Comparison of ENCODE assay signal across 8 mouse cellular contexts in the genomic region with DNA sequence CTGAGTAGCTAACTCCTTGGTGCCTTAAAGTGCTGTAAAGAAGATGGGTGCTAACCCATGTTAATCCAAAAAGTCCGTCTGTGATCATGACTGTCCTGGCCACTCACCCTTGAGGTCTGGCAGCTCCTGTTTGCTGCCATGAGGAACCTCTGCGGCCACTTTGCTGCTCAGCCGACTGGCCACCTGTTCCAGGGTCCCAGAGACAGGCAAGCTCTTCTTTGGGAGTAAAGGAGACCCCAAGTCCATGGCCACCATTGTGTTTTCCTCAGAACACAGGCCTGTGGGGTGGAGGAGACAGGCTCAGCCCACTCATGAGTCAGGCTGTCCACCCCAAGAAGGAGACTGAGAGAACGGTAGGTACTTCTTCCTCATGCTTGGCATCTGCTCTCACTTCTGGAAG. TPM values are rescaled to one million over a fixed set of nuclear protein-coding genes. Genes with fewer than 3 reads are reported as not detected.
DNase-seq lines count a peak whose midpoint lies in the region; ATAC-seq and TF ChIP-seq lines count a peak whose summit lies in the region.

No protein-coding gene starts in this region.

- intact Hi-C loops in left cerebral cortex, adult 2 months (cut with DNase I) = no loop called here

- ATAC-seq in hindbrain, embryonic 14.5 days (ENCODE audit: low FRiP score) = no peak
- ATAC-seq in midbrain, embryonic 11.5 days (ENCODE audit: low FRiP score) = no peak

- no peaks in the 10 kb centered on the region for H3K9me3 ChIP-seq in heart, embryonic 10.5 days
- H3K9me3 ChIP-seq in hindbrain, embryonic 14.5 days (ENCODE audit: control insufficient read depth, low read length) = no peaks in the 10 kb centered on the region
- no peaks in the 10 kb centered on the region for H3K9me3 ChIP-seq in midbrain, embryonic 11.5 days (ENCODE audit: control insufficient read depth, low read length)

- H3K36me3 ChIP-seq in heart, embryonic 10.5 days = peaks cover 53% of the 10 kb centered on the region
- peaks cover 68% of the 10 kb centered on the region for H3K36me3 ChIP-seq in hindbrain, embryonic 14.5 days (replicated peaks; ENCODE audit: control insufficient read depth, insufficient read depth)
- peaks cover 28% of the 10 kb centered on the region for H3K36me3 ChIP-seq in midbrain, embryonic 11.5 days (ENCODE audit: control insufficient read depth, insufficient read depth, low read length)

- H3K9ac ChIP-seq in hindbrain, embryonic 14.5 days = peak overlapping the region; percentile 94; the same call in 1 of the 2 replicates
- peak overlapping the region; percentile 94; the same call in 1 of the 2 replicates for H3K9ac ChIP-seq in midbrain, embryonic 11.5 days (ENCODE audit: low read length)

- peak; percentile 55 for DNase-seq in heart, embryonic 10.5 days (ENCODE audit: low spot score)
- no peak for DNase-seq in heart, adult 9 months (ENCODE audit: low spot score in 2 of 2)
- no peak for DNase-seq in hindbrain, embryonic 14.5 days (ENCODE audit: low spot score)
- DNase-seq in midbrain, embryonic 11.5 days (ENCODE audit: low spot score, missing footprints) = peak; percentile 62
- DNase-seq in layer of hippocampus, adult 9-11 months = no peak
- DNase-seq in thymus, postnatal 4 days = no peak
- DNase-seq in left cerebral cortex, adult 2 months (ENCODE audit: extremely low spot score in 1 of 2, low spot score in 2 of 2) = no peak

- no peaks in the 10 kb centered on the region for H3K27me3 ChIP-seq in heart, embryonic 10.5 days (ENCODE audit: insufficient read depth, poor library complexity, severe bottlenecking)
- no peaks in the 10 kb centered on the region for H3K27me3 ChIP-seq in hindbrain, embryonic 14.5 days (ENCODE audit: control insufficient read depth, insufficient read depth, low read length)
- H3K27me3 ChIP-seq in midbrain, embryonic 11.5 days (ENCODE audit: control insufficient read depth, insufficient read depth, low read length) = no peaks in the 10 kb centered on the region

- peaks cover 32% of the 10 kb centered on the region for H3K4me1 ChIP-seq in heart, embryonic 10.5 days
- H3K4me1 ChIP-seq in brown adipose tissue, adult 24 weeks (ENCODE audit: control insufficient read depth, insufficient read depth, insufficient read length, low read length) = peaks cover 8% of the 10 kb centered on the region
- peaks cover 13% of the 10 kb centered on the region for H3K4me1 ChIP-seq in hindbrain, embryonic 14.5 days (replicated peaks; ENCODE audit: control insufficient read depth, insufficient read depth, low read length)
- peaks cover 10% of the 10 kb centered on the region for H3K4me1 ChIP-seq in midbrain, embryonic 11.5 days (ENCODE audit: control insufficient read depth, insufficient read depth, low read length)

- H3K27ac ChIP-seq in heart, embryonic 10.5 days = no peak overlapping the region
- no peak overlapping the region for H3K27ac ChIP-seq in brown adipose tissue, adult 24 weeks (replicated peaks; ENCODE audit: low read depth, low read length)
- no peak overlapping the region for H3K27ac ChIP-seq in hindbrain, embryonic 14.5 days
- no peak overlapping the region for H3K27ac ChIP-seq in midbrain, embryonic 11.5 days (ENCODE audit: low read depth, low read length)
- no peak overlapping the region for H3K27ac ChIP-seq in left cerebral cortex, adult 2 months

- peak overlapping the region; percentile 91 for H3K4me3 ChIP-seq in heart, embryonic 10.5 days
- H3K4me3 ChIP-seq in brown adipose tissue, adult 24 weeks (ENCODE audit: insufficient read depth, low read depth, low read length) = peak overlapping the region; percentile 86; the same call in 1 of the 2 replicates
- peak overlapping the region; percentile 90; the same call in 1 of the 2 replicates for H3K4me3 ChIP-seq in hindbrain, embryonic 14.5 days (replicated peaks; ENCODE audit: low read length)
- H3K4me3 ChIP-seq in midbrain, embryonic 11.5 days (ENCODE audit: low read depth, low read length) = no peak overlapping the region; the same call in 1 of the 2 replicates
- H3K4me3 ChIP-seq in left cerebral cortex, adult 2 months = no peak overlapping the region

- TF ChIP-seq CTCF in left cerebral cortex, adult 2 months (IDR thresholded peaks at IDR 0.05) = no peak

- H3K4me2 ChIP-seq in hindbrain, embryonic 14.5 days (replicated peaks) = peak overlapping the region; percentile 56
- peak overlapping the region; percentile 48 for H3K4me2 ChIP-seq in midbrain, embryonic 11.5 days

- 87% methylated on average over 4 of the region's 4 CpGs for WGBS in heart, embryonic 10.5 days
- WGBS in hindbrain, embryonic 14.5 days = 90% methylated on average over 4 of the region's 4 CpGs
- WGBS in midbrain, embryonic 11.5 days = 84% methylated on average over 4 of the region's 4 CpGs

RNA-seq across cellular contexts. Expression of gene Akap8l, which starts 12.3 kb away (rescaled TPM):
- 84.7 and 88.6 TPM in 2 replicates for polyA plus RNA-seq in heart, embryonic 10.5 days (2016; fragmentation: Nextera tagmentation; extraction: Ambion mirVana)
- 23.0 and 27.9 TPM in 2 replicates for polyA plus RNA-seq in brown adipose tissue, adult 24 weeks (2012; ENCODE audit: insufficient read depth, insufficient read length, missing spikeins)
- polyA plus RNA-seq in hindbrain, embryonic 14.5 days (2014; fragmentation: Nextera tagmentation; extraction: Ambion mirVana) = 111 and 121 TPM in 2 replicates
- polyA plus RNA-seq in midbrain, embryonic 11.5 days (2014; fragmentation: Nextera tagmentation; extraction: Ambion mirVana) = 67.1 and 67.4 TPM in 2 replicates
- 100 to 1,000 TPM; 230 to 236 TPM for total RNA-seq in left cerebral cortex, adult 2 months (2021)

RNA-seq across cellular contexts. Expression of gene Wiz, which starts 26.6 kb away (rescaled TPM):
- polyA plus RNA-seq in heart, embryonic 10.5 days (2016; fragmentation: Nextera tagmentation; extraction: Ambion mirVana) = 17.9 and 21.8 TPM in 2 replicates
- 10.3 and 14.1 TPM in 2 replicates for polyA plus RNA-seq in brown adipose tissue, adult 24 weeks (2012; ENCODE audit: insufficient read depth, insufficient read length, missing spikeins)
- polyA plus RNA-seq in hindbrain, embryonic 14.5 days (2014; fragmentation: Nextera tagmentation; extraction: Ambion mirVana) = 45.9 and 47.5 TPM in 2 replicates
- polyA plus RNA-seq in midbrain, embryonic 11.5 days (2014; fragmentation: Nextera tagmentation; extraction: Ambion mirVana) = 33.7 and 36.9 TPM in 2 replicates
- total RNA-seq in left cerebral cortex, adult 2 months (2021) = 10 to 100 TPM; 45.9 to 48.4 TPM

RNA-seq across cellular contexts. Expression of gene Rasal3, which starts 40.7 kb away (rescaled TPM):
- polyA plus RNA-seq in heart, embryonic 10.5 days (2016; fragmentation: Nextera tagmentation; extraction: Ambion mirVana) = 1.2 and 2.3 TPM in 2 replicates
- polyA plus RNA-seq in brown adipose tissue, adult 24 weeks (2012; ENCODE audit: insufficient read depth, insufficient read length, missing spikeins) = 1.9 TPM in 1 of 2 replicates, not detected in the other
- polyA plus RNA-seq in hindbrain, embryonic 14.5 days (2014; fragmentation: Nextera tagmentation; extraction: Ambion mirVana) = 0.62 and 0.80 TPM in 2 replicates
- 0.52 and 0.70 TPM in 2 replicates for polyA plus RNA-seq in midbrain, embryonic 11.5 days (2014; fragmentation: Nextera tagmentation; extraction: Ambion mirVana)
- 1 to 10 TPM; 3.8 to 5.2 TPM for total RNA-seq in left cerebral cortex, adult 2 months (2021)

RNA-seq across cellular contexts. Expression of gene Akap8, which starts 41.6 kb away (rescaled TPM):
- polyA plus RNA-seq in heart, embryonic 10.5 days (2016; fragmentation: Nextera tagmentation; extraction: Ambion mirVana) = 100 and 115 TPM in 2 replicates
- 20.9 and 26.8 TPM in 2 replicates for polyA plus RNA-seq in brown adipose tissue, adult 24 weeks (2012; ENCODE audit: insufficient read depth, insufficient read length, missing spikeins)
- polyA plus RNA-seq in hindbrain, embryonic 14.5 days (2014; fragmentation: Nextera tagmentation; extraction: Ambion mirVana) = 41.8 and 46.2 TPM in 2 replicates
- 53.0 and 55.4 TPM in 2 replicates for polyA plus RNA-seq in midbrain, embryonic 11.5 days (2014; fragmentation: Nextera tagmentation; extraction: Ambion mirVana)
- 100 to 1,000 TPM in 1 of 2 experiments, 10 to 100 TPM in 1; 99.6 to 110 TPM for total RNA-seq in left cerebral cortex, adult 2 months (2021)

Comparison
In these comparisons a context has a peak if more than half of its experiments do, and no peak if none do; other contexts are left out.
1. DNase-seq: peak in heart, embryonic 10.5 days (single experiment) and midbrain, embryonic 11.5 days (single experiment); none in heart, adult 9 months (0 of 2), hindbrain, embryonic 14.5 days (single experiment), layer of hippocampus, adult 9-11 months (single experiment), thymus, postnatal 4 days (single experiment) and left cerebral cortex, adult 2 months (0 of 2).
2. H3K4me3 ChIP-seq: peak in heart, embryonic 10.5 days (single experiment), brown adipose tissue, adult 24 weeks (single experiment) and hindbrain, embryonic 14.5 days (single experiment); none in midbrain, embryonic 11.5 days (single experiment) and left cerebral cortex, adult 2 months (single experiment).